8 mouse cellular contexts compared by ENCODE assay signal in the genomic region with DNA sequence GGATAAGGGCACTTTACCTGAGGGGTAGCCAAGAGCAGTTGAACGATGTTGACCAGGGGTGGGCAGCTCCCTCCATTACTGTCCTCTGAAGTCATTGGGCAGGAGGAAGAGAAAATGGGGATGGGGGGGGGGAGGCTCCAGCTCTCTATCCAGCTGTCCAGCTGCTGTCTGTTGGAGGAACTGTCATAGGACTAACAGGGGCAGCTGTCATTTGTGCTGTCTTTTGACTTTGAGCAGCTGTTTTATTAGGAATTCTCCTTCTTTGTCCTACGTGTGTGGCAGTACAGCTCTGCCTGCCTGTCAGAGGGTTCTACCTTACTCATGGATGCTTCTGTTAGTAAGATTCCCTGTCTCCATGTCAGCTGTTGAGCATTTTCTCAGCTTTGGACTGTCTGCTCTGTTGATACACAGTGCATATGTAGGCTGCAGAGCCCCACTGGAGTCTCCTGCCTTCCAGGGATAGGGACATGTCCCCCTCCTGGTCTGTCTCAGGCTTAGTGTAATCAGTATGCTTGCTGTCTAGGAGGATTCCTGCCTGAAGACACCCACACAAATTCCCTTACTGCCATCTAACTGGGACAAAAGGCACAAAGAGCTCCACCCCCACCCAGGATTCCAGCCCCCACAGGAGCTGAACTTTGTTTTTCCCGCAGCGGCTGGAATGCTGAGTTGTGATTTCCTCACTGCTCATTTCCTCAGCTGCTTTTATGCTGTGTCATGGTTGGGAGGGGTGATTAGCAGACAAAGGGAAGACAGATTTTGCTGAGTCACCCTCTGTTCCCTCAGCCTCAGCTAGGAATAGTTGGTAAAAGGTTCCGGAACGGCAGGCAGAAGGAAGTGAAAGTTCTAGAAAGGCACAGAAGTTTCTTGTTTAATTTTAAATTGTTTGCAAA. TPM values are rescaled to one million over a fixed set of nuclear protein-coding genes. Genes with fewer than 3 reads are reported as not detected.
A peak's percentile ranks its signal among the peaks of the same experiment; 100 is the strongest.
DNase-seq lines count a peak whose midpoint lies in the region; ATAC-seq lines count a peak whose summit lies in the region.

No protein-coding gene starts in this region.

- H3K9ac ChIP-seq in kidney, embryonic 14.5 days (ENCODE audit: low read depth, low read length): peak overlapping the region; percentile 40; the same call in 1 of the 2 replicates
- peak overlapping the region; percentile 37; the same call in 1 of the 2 replicates for H3K9ac ChIP-seq in limb, embryonic 12.5 days (replicated peaks)
- H3K9ac ChIP-seq in midbrain, embryonic 13.5 days (replicated peaks): peak overlapping the region; percentile 58; the same call in 1 of the 2 replicates

- no peaks in the 10 kb centered on the region for H3K36me3 ChIP-seq in heart, embryonic 10.5 days
- no peaks in the 10 kb centered on the region for H3K36me3 ChIP-seq in kidney, embryonic 14.5 days (ENCODE audit: control insufficient read depth, insufficient read depth, low read length)
- H3K36me3 ChIP-seq in limb, embryonic 12.5 days: no peaks in the 10 kb centered on the region
- H3K36me3 ChIP-seq in midbrain, embryonic 13.5 days: no peaks in the 10 kb centered on the region
- H3K36me3 ChIP-seq in splenic B cell, adult 2 months (ENCODE audit: control insufficient read depth, insufficient read depth, low read length, poor library complexity, severe bottlenecking): no peaks in the 10 kb centered on the region

- peak overlapping the region; percentile 38 for H3K4me3 ChIP-seq in heart, embryonic 10.5 days
- H3K4me3 ChIP-seq in kidney, embryonic 14.5 days (ENCODE audit: low read length): no peak overlapping the region; the same call in 1 of the 2 replicates
- no peak overlapping the region for H3K4me3 ChIP-seq in limb, embryonic 12.5 days (replicated peaks)
- H3K4me3 ChIP-seq in midbrain, embryonic 13.5 days (replicated peaks): no peak overlapping the region

- peak; percentile 48 for DNase-seq in thymus, postnatal 0 days (ENCODE audit: low spot score)
- no peak for DNase-seq in thymus, postnatal 4 days
- peak; percentile 49 for DNase-seq in fat pad, adult 2 months (ENCODE audit: extremely low read depth, low read depth, low spot score)
- DNase-seq in heart, embryonic 10.5 days (ENCODE audit: low spot score): peak; percentile 84
- DNase-seq in splenic B cell, adult 2 months (ENCODE audit: low read depth, low spot score): peak; percentile 56

- H3K27ac ChIP-seq in heart, embryonic 10.5 days: peak overlapping the region; percentile 86
- H3K27ac ChIP-seq in kidney, embryonic 14.5 days (ENCODE audit: low read depth, low read length): peak overlapping the region; percentile 87
- peak overlapping the region; percentile 60 for H3K27ac ChIP-seq in limb, embryonic 12.5 days
- H3K27ac ChIP-seq in midbrain, embryonic 13.5 days: no peak overlapping the region

- 17% methylated on average over 6 of the region's 6 CpGs for WGBS in heart, embryonic 10.5 days
- 17% methylated on average over 6 of the region's 6 CpGs for WGBS in kidney, embryonic 14.5 days
- 30% methylated on average over 6 of the region's 6 CpGs for WGBS in limb, embryonic 12.5 days
- WGBS in midbrain, embryonic 13.5 days: 26% methylated on average over 6 of the region's 6 CpGs

- peaks cover 28% of the 10 kb centered on the region for H3K4me1 ChIP-seq in heart, embryonic 10.5 days
- peaks cover 14% of the 10 kb centered on the region; the same call in 1 of the 2 replicates for H3K4me1 ChIP-seq in kidney, embryonic 14.5 days (ENCODE audit: control insufficient read depth, insufficient read depth, low read length)
- H3K4me1 ChIP-seq in limb, embryonic 12.5 days (replicated peaks): 0 out of 2 replicates have a peak, but pooled peaks cover 7% of the 10 kb centered on the region
- peaks cover 14% of the 10 kb centered on the region for H3K4me1 ChIP-seq in midbrain, embryonic 13.5 days (replicated peaks)

- ATAC-seq in kidney, embryonic 14.5 days (ENCODE audit: low FRiP score, low TSS enrichment): peak; percentile 43; the same call in 1 of the 2 replicates
- no peak; the same call in 1 of the 2 replicates for ATAC-seq in limb, embryonic 12.5 days (ENCODE audit: insufficient number of reproducible peaks, insufficient read depth, low FRiP score, low TSS enrichment, low read depth)
- ATAC-seq in midbrain, embryonic 13.5 days: peak; percentile 43; the same call in 1 of the 2 replicates

- peak overlapping the region; percentile 22; the same call in 1 of the 2 replicates for H3K4me2 ChIP-seq in kidney, embryonic 14.5 days (replicated peaks; ENCODE audit: low read depth, low read length)
- peak overlapping the region; percentile 30 for H3K4me2 ChIP-seq in limb, embryonic 12.5 days
- peak overlapping the region; percentile 37 for H3K4me2 ChIP-seq in midbrain, embryonic 13.5 days (replicated peaks)

- peaks cover 5% of the 10 kb centered on the region; the same call in 1 of the 2 replicates for H3K27me3 ChIP-seq in heart, embryonic 10.5 days (ENCODE audit: insufficient read depth, poor library complexity, severe bottlenecking)
- no peaks in the 10 kb centered on the region for H3K27me3 ChIP-seq in kidney, embryonic 14.5 days (ENCODE audit: control insufficient read depth, insufficient read depth, low read length)
- H3K27me3 ChIP-seq in limb, embryonic 12.5 days: no peaks in the 10 kb centered on the region
- peaks cover 3% of the 10 kb centered on the region for H3K27me3 ChIP-seq in midbrain, embryonic 13.5 days
- no peaks in the 10 kb centered on the region; the same call in none of the 2 replicates for H3K27me3 ChIP-seq in splenic B cell, adult 2 months (ENCODE audit: control insufficient read depth, insufficient read depth, low read length, poor library complexity, severe bottlenecking)

- H3K9me3 ChIP-seq in heart, embryonic 10.5 days: no peaks in the 10 kb centered on the region
- no peaks in the 10 kb centered on the region for H3K9me3 ChIP-seq in kidney, embryonic 14.5 days (ENCODE audit: control insufficient read depth, low read length)
- H3K9me3 ChIP-seq in limb, embryonic 12.5 days: no peaks in the 10 kb centered on the region
- H3K9me3 ChIP-seq in midbrain, embryonic 13.5 days: no peaks in the 10 kb centered on the region

RNA-seq across cellular contexts. Expression of gene Hmox1, which starts 4.2 kb away (rescaled TPM):
- 29.4 and 31.9 TPM in 2 replicates for polyA plus RNA-seq in thymus, postnatal 0 days (2015; fragmentation: Nextera tagmentation; extraction: Ambion mirVana)
- 19.9 and 28.3 TPM in 2 replicates for polyA plus RNA-seq in heart, embryonic 10.5 days (2016; fragmentation: Nextera tagmentation; extraction: Ambion mirVana)
- polyA plus RNA-seq in kidney, embryonic 14.5 days (2014; fragmentation: Nextera tagmentation; extraction: Ambion mirVana): 12.5 and 15.0 TPM in 2 replicates
- 19.3 and 23.4 TPM in 2 replicates for polyA plus RNA-seq in limb, embryonic 12.5 days (2016; fragmentation: Nextera tagmentation; extraction: Ambion mirVana)
- 11.7 and 15.4 TPM in 2 replicates for polyA plus RNA-seq in midbrain, embryonic 13.5 days (2015; fragmentation: Nextera tagmentation; extraction: Ambion mirVana)

RNA-seq across cellular contexts. Expression of gene Mcm5, which starts 20.1 kb away (rescaled TPM):
- 167 and 206 TPM in 2 replicates for polyA plus RNA-seq in thymus, postnatal 0 days (2015; fragmentation: Nextera tagmentation; extraction: Ambion mirVana)
- polyA plus RNA-seq in heart, embryonic 10.5 days (2016; fragmentation: Nextera tagmentation; extraction: Ambion mirVana): 161 and 195 TPM in 2 replicates
- polyA plus RNA-seq in kidney, embryonic 14.5 days (2014; fragmentation: Nextera tagmentation; extraction: Ambion mirVana): 133 and 188 TPM in 2 replicates
- polyA plus RNA-seq in limb, embryonic 12.5 days (2016; fragmentation: Nextera tagmentation; extraction: Ambion mirVana): 250 and 255 TPM in 2 replicates
- 64.2 and 64.9 TPM in 2 replicates for polyA plus RNA-seq in midbrain, embryonic 13.5 days (2015; fragmentation: Nextera tagmentation; extraction: Ambion mirVana)

RNA-seq across cellular contexts. Expression of gene Tom1, which starts 55.7 kb away (rescaled TPM):
- polyA plus RNA-seq in thymus, postnatal 0 days (2015; fragmentation: Nextera tagmentation; extraction: Ambion mirVana): 18.8 and 21.3 TPM in 2 replicates
- 40.3 and 46.4 TPM in 2 replicates for polyA plus RNA-seq in heart, embryonic 10.5 days (2016; fragmentation: Nextera tagmentation; extraction: Ambion mirVana)
- 20.1 and 29.1 TPM in 2 replicates for polyA plus RNA-seq in kidney, embryonic 14.5 days (2014; fragmentation: Nextera tagmentation; extraction: Ambion mirVana)
- 29.1 and 31.4 TPM in 2 replicates for polyA plus RNA-seq in limb, embryonic 12.5 days (2016; fragmentation: Nextera tagmentation; extraction: Ambion mirVana)
- polyA plus RNA-seq in midbrain, embryonic 13.5 days (2015; fragmentation: Nextera tagmentation; extraction: Ambion mirVana): 21.0 and 22.7 TPM in 2 replicates
